Mouse (Mus musculus) mammary gland, adult 2 months (tissue): ENCODE measurements around the gene Acat2. TPM values are rescaled to one million over a fixed set of nuclear protein-coding genes. Genes with fewer than 3 reads are reported as not detected.

Experiments used
- polyA plus RNA-seq: library from polyadenylated mRNA; depleted of rRNA; stranded (reverse); fragments of >200 nt; gene quantifications from 2 replicates; pipeline ENCODE4 v1.2.3, GENCODE M21; 2012; ENCODE audit warnings: low replicate concordance; rRNA removed

Acat2 gene
- 34.6 and 51.4 TPM in 2 replicates for polyA plus RNA-seq

DNA sequence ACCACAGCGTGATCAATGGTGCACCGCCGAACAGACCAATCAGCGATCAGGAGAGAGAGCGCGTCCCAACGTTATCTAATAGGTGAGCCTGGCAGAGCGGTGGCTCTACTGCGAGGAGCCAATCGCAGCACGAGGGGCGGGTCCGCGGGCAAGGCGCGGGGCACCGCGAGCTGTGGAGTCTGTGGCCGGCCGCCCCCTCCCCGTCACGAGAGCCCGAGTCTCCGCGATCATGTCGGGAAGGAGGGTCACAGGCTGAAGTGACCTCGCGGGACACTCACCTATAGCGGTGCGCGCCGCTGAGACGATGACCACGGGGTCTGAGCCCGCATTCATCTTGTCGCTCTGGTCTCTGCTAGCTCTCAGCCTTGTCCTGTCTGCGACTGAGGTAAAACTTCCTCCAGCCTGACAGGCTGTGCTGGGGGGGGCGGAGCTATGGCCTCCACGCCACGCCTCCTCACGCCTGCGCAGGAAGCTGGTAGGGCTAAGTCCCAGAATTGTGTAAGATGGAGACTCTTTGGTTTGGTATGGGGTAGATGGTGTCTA is at the start of gene Acat2:
Gene Acat2 (minus strand): TSS at position 417 of the 543 bp plus-strand sequence.

DNA sequence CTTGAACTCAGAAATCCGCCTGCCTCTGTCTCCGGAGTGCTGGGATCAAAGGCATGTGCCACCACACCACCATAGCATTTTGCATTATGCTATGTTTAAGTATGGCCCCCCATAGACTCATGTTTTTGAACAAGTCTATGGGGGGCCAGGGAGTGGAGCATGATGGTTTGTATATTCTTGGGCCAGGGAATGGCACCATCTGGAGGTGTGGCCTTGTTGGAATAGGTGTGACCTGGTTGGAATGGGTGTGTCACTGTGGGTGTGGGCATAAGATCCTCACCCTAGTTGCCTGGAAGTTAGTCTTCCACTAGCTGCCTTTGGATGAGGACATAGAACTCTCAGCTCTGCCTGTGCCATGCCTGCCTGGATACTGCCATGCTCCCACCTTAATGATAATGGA is 46.0 kb upstream of the Acat2 start, which contains the start of gene Sod2:
Gene Sod2 (plus strand): TSS at position 301 of the 400 bp plus-strand sequence.

DNA sequence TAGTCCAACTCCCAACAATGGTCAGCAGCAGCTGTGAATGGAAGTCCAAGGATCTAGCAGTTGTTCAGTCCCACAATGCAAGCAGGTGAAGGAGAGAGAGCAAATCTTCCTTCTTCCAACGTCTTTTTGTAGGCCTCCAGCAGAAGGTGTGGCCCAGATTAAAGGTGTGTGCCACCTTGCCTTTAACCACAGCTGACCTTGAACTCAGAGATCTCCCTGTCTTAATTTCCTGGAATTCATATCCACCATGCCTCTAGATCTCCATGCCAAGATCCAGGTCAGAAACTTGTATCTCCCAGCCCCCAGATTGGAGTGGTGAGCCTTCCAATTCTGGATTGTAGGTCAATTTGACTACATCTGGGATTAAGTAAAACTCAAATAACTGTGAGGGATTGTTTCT is 33.5 kb upstream of the Acat2 start, which contains the start of gene Wtap:
Gene Wtap (minus strand): TSS at position 101 of the 400 bp plus-strand sequence.

DNA sequence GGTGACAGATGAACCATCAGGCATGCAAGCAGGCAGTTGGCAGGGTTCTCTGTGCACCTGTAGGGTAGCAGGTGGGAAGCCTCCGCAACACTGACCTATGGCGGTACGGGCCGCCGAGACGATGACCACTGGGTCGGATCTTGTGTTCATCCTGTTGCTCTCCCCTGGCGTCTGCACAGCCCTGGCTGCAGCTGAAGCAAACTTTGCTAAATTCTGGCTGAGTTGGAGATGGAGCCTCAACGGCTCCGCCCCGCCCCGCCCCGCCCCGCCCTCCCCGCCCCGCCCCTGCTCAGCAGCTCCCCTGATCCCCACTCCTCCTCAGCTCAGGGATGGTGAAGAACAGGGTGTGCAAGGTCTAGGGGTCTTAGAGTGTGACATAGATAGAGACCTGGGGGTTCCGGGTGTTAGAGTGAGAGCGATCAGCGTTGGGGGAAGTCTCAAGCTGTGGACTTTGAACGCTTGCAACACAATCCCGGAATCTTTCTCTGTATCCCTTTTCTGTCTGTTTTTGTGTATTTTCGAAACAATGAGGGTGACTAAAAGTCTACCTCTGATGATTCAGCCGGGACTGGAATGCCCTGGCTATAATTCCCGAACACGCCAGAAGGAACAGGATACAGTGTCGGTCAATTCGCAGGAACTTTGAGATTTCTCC is 20.3 kb downstream of the Acat2 start, which contains the start of gene Acat3:
Gene Acat3 (minus strand): TSS at position 450 of the 655 bp plus-strand sequence.

DNA sequence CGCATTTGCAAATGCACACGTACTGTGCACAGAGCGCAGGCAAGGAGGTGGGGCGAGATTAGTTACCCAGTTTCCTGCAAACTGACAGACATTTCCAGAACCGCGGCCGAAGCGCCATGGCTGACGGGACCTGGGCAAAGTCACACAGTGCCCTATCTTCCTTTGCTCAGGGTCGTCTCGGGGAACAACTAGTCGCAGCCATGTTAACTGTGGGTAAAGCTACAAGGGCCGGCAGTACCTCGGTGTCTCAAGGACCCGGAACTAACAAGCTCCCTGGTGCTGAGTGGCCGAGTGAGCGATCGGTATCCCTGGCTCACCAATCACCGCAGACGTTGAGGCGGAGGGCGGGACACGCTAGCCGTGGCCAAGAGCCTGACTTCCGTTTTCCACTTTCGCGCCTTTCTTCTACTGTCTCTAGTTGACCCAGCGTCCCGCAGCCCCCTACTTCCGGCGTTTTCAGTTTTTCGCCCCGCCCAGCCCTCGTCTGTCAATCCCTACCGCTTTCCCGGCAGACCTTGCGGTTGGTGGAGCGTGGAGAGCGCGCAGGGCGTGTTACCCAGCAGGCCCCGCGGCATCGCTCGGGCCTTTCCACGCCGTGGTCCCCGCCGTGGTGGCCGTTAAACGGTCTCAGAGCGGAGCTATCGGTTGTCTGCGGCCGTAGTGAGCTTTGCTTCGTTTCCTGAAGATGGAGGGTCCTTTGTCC is 44.5 kb downstream of the Acat2 start, which contains the start of gene Mrpl18:
Gene Mrpl18 (minus strand): TSS at position 465 of the 703 bp plus-strand sequence.

DNA sequence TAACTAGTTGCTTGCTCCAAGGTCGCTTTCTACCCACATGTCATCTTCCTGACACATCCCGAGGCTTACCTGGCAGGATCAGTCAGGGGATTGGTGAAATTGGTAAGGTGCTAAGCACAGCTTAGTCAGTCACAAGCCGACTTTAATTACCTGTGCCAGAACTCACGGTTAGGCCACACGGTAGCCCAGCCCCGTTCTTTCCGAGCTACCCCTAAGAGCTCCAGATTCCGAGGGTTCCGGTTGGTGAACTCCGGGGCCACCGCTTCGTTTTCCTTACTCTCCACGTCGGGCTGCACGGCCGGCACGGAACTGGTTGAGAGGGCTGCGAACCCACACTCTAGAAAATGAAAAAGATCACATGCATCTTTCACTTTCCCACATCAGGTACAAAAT is 45.1 kb downstream of the Acat2 start, which contains the start of gene Tcp1:
Gene Tcp1 (plus strand): TSS at position 214 of the 393 bp plus-strand sequence.

DNA sequence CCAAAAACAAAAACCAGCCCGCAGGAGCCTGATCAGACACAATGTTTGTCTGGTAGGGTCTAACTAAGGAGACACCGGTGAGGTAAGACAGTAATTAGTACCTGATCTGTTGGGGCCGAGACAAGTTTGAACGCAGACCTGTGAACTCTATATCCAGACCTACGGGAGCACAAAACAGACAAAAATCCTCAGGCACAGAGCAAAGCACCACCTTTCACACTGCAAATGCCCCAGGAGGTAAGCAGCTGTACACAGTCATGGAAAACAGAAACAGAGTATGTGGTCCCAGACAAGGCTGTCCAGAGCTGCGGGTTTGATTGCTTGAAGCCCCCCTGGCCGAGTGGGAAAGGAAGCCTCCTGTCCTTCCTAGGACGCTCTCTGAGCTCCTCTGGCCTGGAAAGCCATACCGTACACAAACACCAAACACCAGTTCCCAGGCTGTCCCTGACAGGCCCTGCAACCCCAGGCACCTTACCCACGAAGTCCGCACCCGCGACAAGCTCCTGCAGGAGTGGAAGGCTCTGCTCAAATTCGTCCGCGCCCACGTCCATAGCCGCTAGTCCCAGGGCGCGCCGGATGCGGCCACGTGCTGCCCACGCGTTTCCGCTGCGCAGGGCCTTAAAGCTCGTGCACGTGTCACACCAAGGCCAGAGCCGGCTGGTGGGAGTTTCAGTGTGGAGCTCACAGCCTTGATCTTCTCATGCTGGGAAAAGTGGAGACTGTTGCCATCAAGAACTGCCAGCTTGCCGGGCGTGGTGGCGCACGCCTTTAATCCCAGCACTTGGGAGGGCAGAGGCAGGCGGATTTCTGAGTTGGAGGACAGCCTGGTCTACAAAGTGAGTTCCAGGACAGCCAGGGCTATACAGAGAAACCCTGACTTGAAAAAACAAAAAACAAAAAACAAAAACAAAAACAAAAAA is 50.9 kb downstream of the Acat2 start, which contains the start of gene Pnldc1:
Gene Pnldc1 (minus strand): TSS at position 870 of the 920 bp plus-strand sequence.

Other genes starting within 250 kb of the Acat2 start
- 24.6 and 25.9 TPM in 2 replicates for gene Igf2r, start 191.1 kb downstream of the Acat2 start, polyA plus RNA-seq
- gene Mas1, start 92.6 kb downstream of the Acat2 start, polyA plus RNA-seq = 0.17 and 0.47 TPM in 2 replicates
- 0.39 and 2.3 TPM in 2 replicates for gene Mrgprh, start 84.7 kb downstream of the Acat2 start, polyA plus RNA-seq
- gene Pnldc1, start 50.5 kb downstream of the Acat2 start, polyA plus RNA-seq = 5.4 and 9.0 TPM in 2 replicates
- 33.7 and 62.6 TPM in 2 replicates for gene Tcp1, start 45.0 kb downstream of the Acat2 start, polyA plus RNA-seq
- gene Mrpl18, start 44.4 kb downstream of the Acat2 start, polyA plus RNA-seq = 21.4 and 30.4 TPM in 2 replicates
- gene Acat3, start 20.1 kb downstream of the Acat2 start, polyA plus RNA-seq = 0.80 and 1.0 TPM in 2 replicates
- 11.8 and 17.5 TPM in 2 replicates for gene Wtap, start 33.4 kb upstream of the Acat2 start, polyA plus RNA-seq
- 428 and 898 TPM in 2 replicates for gene Sod2, start 46.1 kb upstream of the Acat2 start, polyA plus RNA-seq
- gene Gpr31b, start 91.5 kb upstream of the Acat2 start, polyA plus RNA-seq = 0.17 and 0.27 TPM in 2 replicates
- 0.08 and 0.10 TPM in 2 replicates for gene Tcp10b, start 100.4 kb upstream of the Acat2 start, polyA plus RNA-seq
- 0.10 TPM in 1 of 2 replicates, not detected in the other for gene Unc93a, start 171.1 kb upstream of the Acat2 start, polyA plus RNA-seq